Mouse (Mus musculus) heart, adult 18-20 months (tissue): ENCODE data around the gene Dab2ip. TPM values are rescaled to one million over a fixed set of nuclear protein-coding genes. Genes with fewer than 3 reads are reported as not detected.

ENCODE experiments used
- DNase-seq, 2 experiments: peaks; one replicate each; pipeline ENCODE4 v3.0.0; 2021 to 2022; ENCODE audit warnings: mixed read lengths in 1 of 2
- total RNA-seq, 2 experiments: library from RNA; stranded (reverse); gene quantifications; 2 replicates each; pipeline ENCODE4 v1.2.3; 2021

Dab2ip gene
- total RNA-seq, 2 experiments from 2014 or later: 42.4 to 44.1 TPM

GRCm38 (mm10) chr2:35622261-35623103 is 64.4 kb downstream of the Dab2ip start:
- peak in 1 of 2 experiments; percentile 26 for DNase-seq

- no peak for DNase-seq
These were observed 65.0 kb downstream of the Dab2ip start for GRCm38 (mm10) chr2:35623104-35623377.

- peak in 1 of 2 experiments; percentile 72 for DNase-seq
These were observed 65.5 kb downstream of the Dab2ip start for GRCm38 (mm10) chr2:35623431-35624148.

- peak in 1 of 2 experiments; percentile 55 for DNase-seq
These were observed 66.4 kb downstream of the Dab2ip start for GRCm38 (mm10) chr2:35624380-35625006.

GRCm38 (mm10) chr2:35625007-35625380 is 66.9 kb downstream of the Dab2ip start:
- DNase-seq: no peak

GRCm38 (mm10) chr2:35625526-35625925 is 67.5 kb downstream of the Dab2ip start:
- no peak for DNase-seq

GRCm38 (mm10) chr2:35626181-35626727 is 68.2 kb downstream of the Dab2ip start:
- DNase-seq: no peak

GRCm38 (mm10) chr2:35627298-35627898 is 69.3 kb downstream of the Dab2ip start:
- DNase-seq: peak in 1 of 2 experiments; percentile 78

- DNase-seq: no peak
These were observed 70.0 kb downstream of the Dab2ip start for GRCm38 (mm10) chr2:35628052-35628451.

GRCm38 (mm10) chr2:35628656-35629055 is 70.6 kb downstream of the Dab2ip start:
- DNase-seq: no peak

GRCm38 (mm10) chr2:35629126-35629525 is 71.1 kb downstream of the Dab2ip start:
- no peak for DNase-seq

- no peak for DNase-seq
These were observed 75.3 kb downstream of the Dab2ip start for GRCm38 (mm10) chr2:35633392-35633791.

- no peak for DNase-seq
These were observed 76.9 kb downstream of the Dab2ip start for GRCm38 (mm10) chr2:35634963-35635362.

GRCm38 (mm10) chr2:35635541-35635940 is 77.5 kb downstream of the Dab2ip start:
- DNase-seq: no peak

GRCm38 (mm10) chr2:35637880-35638535 is 79.9 kb downstream of the Dab2ip start:
- DNase-seq: no peak

- no peak for DNase-seq
These were observed 81.7 kb downstream of the Dab2ip start for GRCm38 (mm10) chr2:35639799-35640198.

- DNase-seq: peak; percentile 60 to 61
These were observed 82.5 kb downstream of the Dab2ip start for GRCm38 (mm10) chr2:35640576-35640975.

- peak; percentile 52 to 68 for DNase-seq
These were observed 84.2 kb downstream of the Dab2ip start for GRCm38 (mm10) chr2:35642224-35642623.

GRCm38 (mm10) chr2:35646553-35646952 is 88.5 kb downstream of the Dab2ip start:
- no peak for DNase-seq

GRCm38 (mm10) chr2:35649708-35650107 is 91.6 kb downstream of the Dab2ip start:
- peak; percentile 83 to 97 for DNase-seq

- no peak for DNase-seq
These were observed 93.2 kb downstream of the Dab2ip start for GRCm38 (mm10) chr2:35651297-35651731.

- no peak for DNase-seq
These were observed 94.9 kb downstream of the Dab2ip start for GRCm38 (mm10) chr2:35652984-35653383.
